In genomic region chr2:6815281-6815680, GRCm38 (mm10) we compare ENCODE assay signal across 15 mouse cellular contexts.
"Had no signal": no experiment of that assay in that cellular context is flagged by ENCODE, and none has a peak within 500 bp of the region (broad histone marks: within the 10 kb centered on the region; RNA-seq: fewer than 3 reads in every experiment).

No protein-coding gene starts in this region.

- H3K36me3 ChIP-seq: limb, embryonic 15.5 days; liver, embryonic 12.5 days; midbrain, embryonic 15.5 days; neural tube, embryonic 13.5 days had no signal

- H3K4me1 ChIP-seq: limb, embryonic 15.5 days; liver, embryonic 12.5 days had no signal

- H3K27ac ChIP-seq: kidney, postnatal 0 days; left cerebral cortex, adult 2 months; limb, embryonic 15.5 days; liver, embryonic 12.5 days; midbrain, embryonic 10.5 days; midbrain, embryonic 15.5 days; neural tube, embryonic 13.5 days had no signal

- H3K4me3 ChIP-seq: left cerebral cortex, adult 2 months; limb, embryonic 15.5 days; liver, embryonic 12.5 days; midbrain, embryonic 10.5 days; midbrain, embryonic 15.5 days; neural tube, embryonic 13.5 days had no signal

- H3K27me3 ChIP-seq: limb, embryonic 15.5 days; liver, embryonic 12.5 days; midbrain, embryonic 15.5 days; neural tube, embryonic 13.5 days had no signal

- H3K9ac ChIP-seq: limb, embryonic 15.5 days; liver, embryonic 12.5 days; lung, embryonic 14.5 days; midbrain, embryonic 15.5 days; neural tube, embryonic 13.5 days had no signal

- DNase-seq: kidney, adult 9 months; kidney, postnatal 4 days; lung, embryonic 14.5 days; lung, postnatal 10 days; lung, postnatal 4 days; spleen, adult 18-20 months; thymus, adult 18-20 months; thymus, postnatal 14 days had no signal
